Mouse (Mus musculus) heart, embryonic 10.5 days (tissue): ENCODE measurements at regions not wholly inside any gene's neighbourhood (a gene's known extent, or its start where the extent isn't known, plus 50 kb on each side); places are given as distances from the start of the nearest gene placed in this dataset.

Source experiments
- DNase-seq: peaks from one replicate; pipeline ENCODE4 v3.0.0-alpha.2; 2017; ENCODE audit warnings: low spot score
- H3K27ac ChIP-seq: fragments of 300-500 bp; sonication (generic); 2 replicates; pipeline ENCODE4 v1.5.1; 2016; ENCODE audit warnings: mild to moderate bottlenecking
- H3K27me3 ChIP-seq: fragments of 300-500 bp; sonication (generic); 2 replicates; pipeline ENCODE4 v1.6.1; 2016; ENCODE audit warnings: mild to moderate bottlenecking; ENCODE audit not compliant: poor library complexity, insufficient read depth, severe bottlenecking
- H3K36me3 ChIP-seq: fragments of 300-500 bp; sonication (generic); 2 replicates; pipeline ENCODE4 v1.6.1; 2016; ENCODE audit warnings: mild to moderate bottlenecking, moderate library complexity
- H3K4me1 ChIP-seq: fragments of 300-500 bp; sonication (generic); 2 replicates; pipeline ENCODE4 v1.6.1; 2016; ENCODE audit warnings: mild to moderate bottlenecking
- H3K4me3 ChIP-seq: fragments of 300-500 bp; sonication (generic); 2 replicates; pipeline ENCODE4 v1.5.1; 2016; ENCODE audit warnings: mild to moderate bottlenecking, moderate library complexity
- H3K9me3 ChIP-seq: fragments of 300-500 bp; sonication (generic); 2 replicates; pipeline ENCODE4 v1.6.1; 2016; ENCODE audit warnings: mild to moderate bottlenecking, moderate library complexity
- whole genome bisulfite sequencing: fragments of 180-500 bp; shearing (Covaris S2); methylation state at CpG from one replicate; pipeline ENCODE4 v1.1.7; 2016; 5-methylcytosine and 5-hydroxymethylcytosine counted together

DNA sequence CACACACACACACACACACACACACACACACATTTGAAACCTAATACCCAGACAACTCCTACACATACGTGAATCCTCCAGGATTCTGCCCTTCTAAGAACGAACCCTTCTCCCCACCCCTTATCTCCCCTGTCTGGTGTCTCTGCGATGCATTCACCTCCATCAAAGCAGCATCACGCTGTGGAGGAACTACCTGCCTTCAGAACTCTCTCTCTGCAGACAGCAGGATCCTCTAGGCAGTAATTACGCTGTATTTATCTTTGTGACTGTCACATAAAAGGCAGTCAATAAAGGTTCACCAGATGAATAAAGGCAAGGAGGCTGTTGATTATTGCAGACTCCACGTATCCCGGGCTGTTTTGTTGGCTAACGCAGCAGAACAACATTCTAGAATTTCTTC, 267.4 kb downstream of the Pax3 start:
- H3K27ac ChIP-seq, result no peak overlapping the region
- DNase-seq, result no peak
- no peak overlapping the region for H3K4me3 ChIP-seq
- 54% methylated on average over 8 of the region's 8 CpGs for WGBS
- H3K9me3 ChIP-seq, result no peaks in the 10 kb centered on the region
- no peaks in the 10 kb centered on the region for H3K27me3 ChIP-seq
- no peaks in the 10 kb centered on the region for H3K36me3 ChIP-seq
- peaks cover 5% of the 10 kb centered on the region; the same call in 1 of the 2 replicates for H3K4me1 ChIP-seq

DNA sequence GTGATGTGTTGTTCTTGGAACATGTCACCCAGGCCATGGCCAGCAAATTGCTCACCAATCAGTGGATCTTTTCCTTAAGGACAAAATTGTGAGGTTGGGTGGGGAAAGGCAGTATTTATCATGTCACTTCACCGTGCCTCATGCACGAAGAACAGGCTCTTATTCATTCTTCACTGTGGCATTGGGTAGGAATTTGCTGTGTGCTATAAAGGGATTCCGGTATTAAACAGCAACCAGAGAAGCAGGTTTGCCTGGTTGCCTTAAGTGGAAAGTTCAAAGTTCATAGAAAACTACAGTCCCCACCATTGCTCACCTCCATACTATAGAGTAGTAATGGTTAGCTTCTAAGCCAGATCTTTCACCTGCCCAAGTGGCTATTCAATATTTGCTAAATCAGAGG, 270.8 kb downstream of the Pax3 start:
- no peaks in the 10 kb centered on the region for H3K36me3 ChIP-seq
- H3K9me3 ChIP-seq, result no peaks in the 10 kb centered on the region
- no peaks in the 10 kb centered on the region for H3K27me3 ChIP-seq
- no peaks in the 10 kb centered on the region for H3K4me1 ChIP-seq
- H3K4me3 ChIP-seq, result no peak overlapping the region
- WGBS, result 77% methylated on average over 3 of the region's 3 CpGs
- no peak overlapping the region for H3K27ac ChIP-seq
- DNase-seq, result no peak

DNA sequence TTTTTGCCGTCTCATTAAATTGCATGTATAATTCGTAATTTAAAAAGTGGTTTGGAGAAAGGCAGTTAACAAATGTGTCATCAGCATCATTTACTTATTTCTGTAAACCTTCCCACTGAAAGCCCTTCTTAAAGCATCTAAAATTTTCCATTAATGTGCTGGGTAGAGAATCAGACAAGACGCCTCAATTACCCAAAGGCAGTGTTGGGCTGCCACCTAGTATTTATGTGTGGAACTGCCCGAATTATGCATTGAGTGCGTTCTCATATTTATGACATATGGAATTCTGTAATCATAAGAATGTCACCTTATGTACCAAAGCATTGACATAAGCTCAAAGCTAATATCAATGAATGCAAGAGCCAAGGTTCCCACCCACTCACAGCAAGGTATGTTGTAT, 300.7 kb downstream of the Pax3 start:
- Histone ChIP-seq H3K36me3 (no peaks in the 10 kb centered on the region), H3K4me3 (no peak overlapping the region), H3K4me1 (no peaks in the 10 kb centered on the region), H3K27ac (no peak overlapping the region), H3K27me3 (no peaks in the 10 kb centered on the region), H3K9me3 (no peaks in the 10 kb centered on the region)
- 61% methylated on average over 5 of the region's 5 CpGs for WGBS
- DNase-seq, result no peak

DNA sequence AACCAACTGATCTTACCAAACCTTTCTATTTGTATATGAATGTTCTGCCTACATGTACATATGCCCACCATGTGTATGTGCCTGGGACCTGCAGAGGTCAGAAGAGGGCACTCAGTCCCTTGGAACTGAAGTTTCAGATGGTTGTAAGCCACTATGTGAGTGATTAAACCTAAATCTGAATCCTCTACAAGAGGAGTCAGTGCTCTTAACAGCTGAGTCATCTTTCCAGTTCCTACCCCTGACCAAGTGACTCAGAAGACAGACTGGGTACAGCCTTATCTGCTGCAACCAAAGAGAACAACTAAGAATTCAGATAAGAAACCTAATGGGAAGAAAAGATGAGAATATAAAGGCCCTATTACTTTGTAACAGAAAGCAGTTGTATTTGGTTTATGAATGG, 317.9 kb downstream of the Pax3 start:
- Histone ChIP-seq H3K4me3 (no peak overlapping the region), H3K9me3 (no peaks in the 10 kb centered on the region), H3K27ac (no peak overlapping the region), H3K27me3 (no peaks in the 10 kb centered on the region), H3K36me3 (no peaks in the 10 kb centered on the region), H3K4me1 (no peaks in the 10 kb centered on the region)
- DNase-seq, result no peak

DNA sequence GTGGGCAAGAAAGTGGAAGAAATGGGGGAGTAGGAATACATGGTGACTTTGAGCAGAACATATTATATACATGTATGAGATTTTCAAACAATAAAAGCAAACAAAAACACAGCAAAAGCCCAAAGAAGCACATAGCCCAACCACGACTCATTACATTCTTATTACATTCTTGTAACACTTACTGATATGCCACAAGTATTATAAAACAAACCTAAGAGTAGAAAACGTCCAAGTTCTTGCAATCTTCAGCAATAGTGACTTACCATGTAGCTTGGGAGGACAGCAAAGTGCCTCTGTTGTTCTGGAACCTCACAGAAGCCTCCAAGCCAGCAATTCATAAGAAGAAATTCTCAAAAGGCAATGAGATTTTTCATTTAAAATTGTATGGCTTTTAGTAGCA, 326.8 kb downstream of the Pax3 start:
- Histone ChIP-seq H3K9me3 (no peaks in the 10 kb centered on the region), H3K4me1 (no peaks in the 10 kb centered on the region), H3K36me3 (no peaks in the 10 kb centered on the region), H3K27ac (no peak overlapping the region), H3K4me3 (no peak overlapping the region), H3K27me3 (no peaks in the 10 kb centered on the region)
- DNase-seq, result no peak
- WGBS, result 62% methylated on average over 2 of the region's 2 CpGs

DNA sequence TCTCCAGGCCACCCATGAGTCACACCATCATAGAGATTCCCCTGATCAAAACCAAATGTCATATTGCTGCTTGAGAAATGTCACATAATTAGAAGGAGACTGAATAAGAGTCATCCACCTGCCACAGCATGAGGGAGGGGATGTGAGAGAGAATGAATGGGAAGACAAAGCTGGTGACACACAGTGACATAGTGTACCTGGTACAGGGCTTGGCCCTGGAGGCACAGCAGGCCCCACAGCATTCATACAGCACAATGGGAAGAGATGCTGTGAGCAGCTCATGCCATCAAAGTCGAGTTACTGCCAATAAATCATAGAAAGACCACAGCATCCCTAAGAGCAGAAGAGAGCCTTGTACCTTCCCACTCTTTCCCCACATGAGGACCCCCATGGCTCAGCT, 327.8 kb downstream of the Pax3 start:
- Histone ChIP-seq H3K4me1 (no peaks in the 10 kb centered on the region), H3K36me3 (no peaks in the 10 kb centered on the region), H3K9me3 (no peaks in the 10 kb centered on the region), H3K27me3 (no peaks in the 10 kb centered on the region), H3K27ac (no peak overlapping the region), H3K4me3 (no peak overlapping the region)
- DNase-seq, result no peak
- WGBS, result 59% methylated on average over 1 of the region's 1 CpGs

DNA sequence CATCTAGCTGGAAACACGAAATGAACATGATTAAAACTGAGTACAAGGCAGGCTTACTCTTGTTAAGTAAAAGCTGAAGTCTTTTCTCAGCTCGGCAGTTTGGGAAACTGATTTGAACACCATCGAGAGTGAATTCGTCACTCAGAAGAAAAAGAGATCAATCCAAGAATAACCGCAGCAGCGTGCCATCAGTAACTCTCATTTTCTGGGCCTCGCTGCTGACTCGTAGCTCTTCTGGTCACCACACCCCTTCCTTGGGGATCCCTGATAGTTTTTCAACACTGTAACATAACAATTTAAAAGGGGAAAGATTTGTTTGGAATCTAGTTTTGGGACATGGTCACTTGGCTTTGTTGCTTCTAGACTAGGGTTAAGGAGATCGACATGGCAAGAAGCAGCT, 337.0 kb downstream of the Pax3 start:
- 81% methylated on average over 9 of the region's 9 CpGs for WGBS
- H3K4me1 ChIP-seq, result no peaks in the 10 kb centered on the region
- DNase-seq, result no peak

DNA sequence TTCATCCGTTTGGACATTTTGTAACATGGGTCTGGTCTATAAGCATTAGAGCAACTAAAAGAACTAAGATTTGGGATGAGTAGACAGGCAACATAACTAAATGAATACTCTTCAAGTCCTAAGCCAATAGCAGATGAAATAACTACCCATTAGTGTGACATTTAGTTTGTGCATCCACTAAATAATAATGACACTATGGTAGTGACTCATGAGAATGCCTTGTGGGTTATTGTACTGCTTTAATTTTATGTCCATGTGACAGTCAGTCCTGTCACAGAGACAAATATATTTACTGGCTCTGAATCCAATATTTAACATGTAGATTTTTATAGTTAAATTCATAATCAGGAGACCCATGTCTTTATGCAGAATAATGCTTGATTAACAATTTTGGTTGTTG, 339.5 kb upstream of the Epha4 start:
- Histone ChIP-seq H3K4me3 (no peak overlapping the region), H3K36me3 (no peaks in the 10 kb centered on the region), H3K27me3 (no peaks in the 10 kb centered on the region), H3K4me1 (no peaks in the 10 kb centered on the region), H3K27ac (no peak overlapping the region), H3K9me3 (no peaks in the 10 kb centered on the region)
- DNase-seq, result no peak
- 85% methylated on average over 1 of the region's 1 CpGs for WGBS

More for the DNA sequence above, 337.0 kb downstream of the Pax3 start:
- Histone ChIP-seq H3K27me3 (no peaks in the 10 kb centered on the region), H3K4me3 (no peak overlapping the region), H3K9me3 (no peaks in the 10 kb centered on the region), H3K36me3 (no peaks in the 10 kb centered on the region), H3K27ac (no peak overlapping the region)

DNA sequence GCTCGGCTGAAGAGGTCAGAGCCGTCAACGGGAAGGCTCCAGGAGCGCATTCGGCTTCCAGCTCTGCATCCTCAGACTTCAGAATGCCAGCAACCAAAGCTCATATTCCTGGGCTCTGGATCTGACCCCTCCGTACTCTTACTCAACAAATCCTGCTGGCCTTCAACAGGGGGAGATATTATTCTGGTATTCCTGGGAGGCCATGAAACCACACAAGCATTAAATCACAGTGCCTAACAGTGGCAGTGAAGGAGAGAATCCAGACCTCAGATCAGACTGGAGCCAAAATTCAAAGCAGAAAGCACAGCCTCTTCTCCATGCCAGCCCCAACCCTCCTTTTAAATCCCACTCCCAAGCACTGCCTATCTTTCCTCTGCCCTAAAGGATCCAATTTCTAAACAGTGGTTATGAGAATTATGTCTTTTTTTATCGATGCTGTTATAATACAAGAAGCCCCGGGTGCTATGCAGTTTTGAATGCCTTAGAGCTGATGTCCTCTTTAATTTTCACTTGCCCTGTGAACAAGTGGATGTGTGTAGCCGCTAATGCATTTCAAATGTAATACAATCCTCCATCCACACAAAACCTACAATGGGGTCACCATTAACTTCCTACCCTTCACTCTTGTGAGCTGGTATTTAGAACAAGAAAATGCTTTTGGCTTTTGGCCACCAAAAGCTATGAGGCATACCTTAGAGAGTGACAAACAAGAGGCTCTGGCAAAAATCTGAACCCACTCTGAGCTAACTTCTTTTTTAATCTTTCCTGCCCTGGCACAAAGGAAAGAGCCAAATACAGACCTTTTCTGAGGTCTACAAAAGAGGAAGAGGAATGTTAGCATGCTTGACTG, 333.1 kb upstream of the Epha4 start:
- H3K4me1 ChIP-seq, result peaks cover 6% of the 10 kb centered on the region; the same call in 1 of the 2 replicates
- H3K4me3 ChIP-seq, result no peak overlapping the region
- H3K36me3 ChIP-seq, result no peaks in the 10 kb centered on the region
- 80% methylated on average over 9 of the region's 9 CpGs for WGBS
- no peaks in the 10 kb centered on the region for H3K27me3 ChIP-seq
- no peak overlapping the region for H3K27ac ChIP-seq
- no peak for DNase-seq
- no peaks in the 10 kb centered on the region for H3K9me3 ChIP-seq

DNA sequence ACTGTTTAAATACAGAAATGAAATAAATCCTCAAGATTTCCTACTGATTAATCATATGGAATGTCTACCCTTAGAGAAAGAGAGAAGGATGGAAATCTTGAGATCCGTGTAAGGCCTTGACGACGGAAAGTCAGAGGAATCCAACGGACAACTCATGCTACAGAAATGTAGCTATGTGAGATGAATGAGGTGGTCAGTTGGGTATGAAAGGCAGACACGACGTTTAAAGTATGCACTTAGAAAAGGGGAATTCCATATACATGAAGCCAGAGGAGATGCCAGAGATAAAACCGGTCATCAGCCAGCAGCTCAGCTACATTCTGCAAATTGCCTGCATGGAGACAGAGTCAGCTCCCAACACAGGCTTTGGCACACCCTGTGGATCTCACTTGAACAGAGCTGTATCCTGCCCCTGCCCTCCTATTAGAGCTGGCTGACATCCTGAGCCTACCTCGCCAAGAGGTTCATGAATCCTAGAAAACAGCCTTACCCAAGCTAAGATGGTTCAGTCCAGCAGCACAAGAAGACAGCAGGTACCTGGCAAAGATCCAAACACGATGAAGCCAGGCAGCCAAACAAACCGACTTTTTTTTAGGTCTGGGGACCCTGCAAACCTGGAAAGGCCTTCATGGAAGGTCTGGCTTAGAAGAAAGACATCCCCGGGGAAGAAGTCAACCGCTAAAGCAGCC, 331.3 kb upstream of the Epha4 start:
- 71% methylated on average over 12 of the region's 12 CpGs for WGBS
- peaks cover 6% of the 10 kb centered on the region; the same call in 1 of the 2 replicates for H3K4me1 ChIP-seq
- no peaks in the 10 kb centered on the region for H3K9me3 ChIP-seq
- H3K4me3 ChIP-seq, result no peak overlapping the region
- no peak for DNase-seq
- H3K27ac ChIP-seq, result no peak overlapping the region
- no peaks in the 10 kb centered on the region for H3K36me3 ChIP-seq
- H3K27me3 ChIP-seq, result no peaks in the 10 kb centered on the region

DNA sequence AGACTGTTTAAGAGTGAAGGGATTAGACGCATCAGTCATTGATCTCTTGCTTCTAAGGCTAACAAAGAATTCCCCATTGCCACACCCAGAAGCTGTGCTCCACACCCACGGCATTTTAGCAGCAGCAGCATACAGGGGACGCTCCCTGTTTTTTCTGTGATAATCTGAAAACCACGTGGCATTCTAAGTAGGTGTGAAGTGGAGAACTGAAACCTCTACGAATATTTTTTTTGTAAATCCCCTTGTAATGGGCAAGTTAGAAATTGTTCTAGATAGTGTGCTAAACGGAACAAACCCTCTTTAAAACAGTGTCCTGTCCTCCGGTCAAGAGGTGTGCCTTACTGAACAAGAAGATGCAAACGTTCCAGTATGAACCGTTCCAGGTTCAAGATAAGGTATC, 325.8 kb upstream of the Epha4 start:
- no peaks in the 10 kb centered on the region for H3K9me3 ChIP-seq
- H3K27ac ChIP-seq, result no peak overlapping the region
- 0 out of 2 replicates have a peak, but pooled peaks cover 4% of the 10 kb centered on the region for H3K4me1 ChIP-seq
- H3K36me3 ChIP-seq, result no peaks in the 10 kb centered on the region
- DNase-seq, result no peak
- WGBS, result 43% methylated on average over 9 of the region's 9 CpGs
- H3K4me3 ChIP-seq, result no peak overlapping the region
- no peaks in the 10 kb centered on the region for H3K27me3 ChIP-seq

DNA sequence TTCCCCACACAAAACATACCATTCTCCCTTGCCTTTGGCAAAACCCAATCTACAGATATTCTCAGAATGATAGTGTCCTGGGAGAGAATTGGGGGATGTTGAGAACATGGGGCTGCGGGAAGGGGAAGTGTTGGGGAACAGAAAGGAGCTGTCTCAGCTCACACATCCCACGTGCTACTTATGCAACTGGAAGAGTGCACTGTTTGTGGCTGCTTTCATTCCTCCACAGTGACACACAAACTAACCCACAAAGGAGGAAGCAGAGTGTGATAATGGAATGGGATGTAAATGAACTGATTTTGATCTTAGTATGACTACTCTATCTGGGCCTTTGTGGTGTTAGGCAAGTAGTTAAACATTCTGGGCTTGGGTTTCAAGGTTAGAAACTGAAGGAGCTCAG, 317.3 kb upstream of the Epha4 start:
- Histone ChIP-seq H3K9me3 (no peaks in the 10 kb centered on the region), H3K4me3 (no peak overlapping the region), H3K27me3 (no peaks in the 10 kb centered on the region), H3K4me1 (0 out of 2 replicates have a peak, but pooled peaks cover 3% of the 10 kb centered on the region), H3K36me3 (no peaks in the 10 kb centered on the region), H3K27ac (no peak overlapping the region)
- no peak for DNase-seq
- 49% methylated on average over 2 of the region's 2 CpGs for WGBS

DNA sequence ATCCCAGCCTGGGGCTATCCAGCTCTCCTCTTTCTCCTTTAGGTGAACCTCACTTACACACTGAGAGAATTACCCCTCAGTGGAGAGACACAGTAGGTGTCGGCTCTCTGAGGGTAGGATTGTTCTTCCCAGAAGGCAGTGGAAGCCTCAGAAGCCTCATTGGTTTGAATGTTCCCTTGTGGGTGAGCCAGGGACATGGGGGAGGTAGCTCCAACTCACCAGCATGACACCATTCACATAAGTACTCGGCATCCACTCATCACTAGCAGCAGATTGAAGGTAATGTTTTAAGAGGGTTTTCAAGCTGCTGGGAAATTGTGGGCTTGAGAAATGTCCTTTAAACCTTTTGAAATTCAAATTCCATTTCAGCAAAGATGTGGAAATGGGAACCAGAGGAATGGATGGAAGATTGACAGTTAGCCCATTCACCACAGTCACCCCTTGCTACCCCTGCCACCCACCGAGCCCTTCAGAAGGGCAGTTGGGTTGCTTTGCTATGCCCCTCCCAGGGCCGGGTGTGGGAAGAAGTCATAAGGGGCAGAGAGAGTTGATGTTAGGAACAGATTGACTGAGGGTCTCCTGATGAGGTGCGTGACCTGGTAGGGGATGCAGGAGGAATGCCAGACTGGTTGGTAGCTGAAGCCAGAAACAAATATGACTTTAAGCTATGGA, 310.0 kb upstream of the Epha4 start:
- Histone ChIP-seq H3K36me3 (no peaks in the 10 kb centered on the region), H3K9me3 (no peaks in the 10 kb centered on the region), H3K27me3 (no peaks in the 10 kb centered on the region), H3K4me3 (no peak overlapping the region), H3K27ac (no peak overlapping the region), H3K4me1 (peaks cover 11% of the 10 kb centered on the region; the same call in 1 of the 2 replicates)
- WGBS, result 58% methylated on average over 5 of the region's 5 CpGs
- no peak for DNase-seq
